Mouse (Mus musculus) telencephalon, adult 2 months (tissue): ENCODE data around the gene Usp47.

Experiments
- DNase-seq: peaks from one replicate; pipeline ENCODE4 v3.0.0-alpha.2; 2011; ENCODE audit warnings: low read depth, low spot score

Usp47 gene

DNA sequence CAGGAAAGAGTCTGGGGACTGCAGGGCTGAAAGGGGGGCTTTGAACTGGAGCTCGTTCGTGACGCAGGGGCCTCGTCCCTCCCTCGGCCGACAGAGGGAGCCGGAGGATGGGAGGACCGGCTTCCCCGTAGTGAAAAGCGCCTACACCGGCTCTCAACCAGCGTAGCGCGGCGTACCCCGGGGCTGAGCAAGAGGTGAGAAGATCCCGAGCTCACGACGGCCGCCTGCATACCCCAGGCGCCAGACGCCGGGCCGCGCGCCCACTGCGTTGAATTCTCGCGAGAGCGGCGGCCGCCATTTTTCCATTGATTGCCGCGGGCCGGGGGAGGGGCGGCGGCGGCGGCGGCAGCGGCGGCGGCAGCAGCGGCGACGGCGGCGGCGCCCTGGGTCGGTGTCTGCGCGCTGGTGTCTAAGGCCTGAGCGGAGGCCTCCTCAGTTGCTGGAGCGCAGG is at the start of gene Usp47:
TSS of gene Usp47 (plus strand) at position 355 of the 451 bp plus-strand sequence.
- no peak for DNase-seq

DNA sequence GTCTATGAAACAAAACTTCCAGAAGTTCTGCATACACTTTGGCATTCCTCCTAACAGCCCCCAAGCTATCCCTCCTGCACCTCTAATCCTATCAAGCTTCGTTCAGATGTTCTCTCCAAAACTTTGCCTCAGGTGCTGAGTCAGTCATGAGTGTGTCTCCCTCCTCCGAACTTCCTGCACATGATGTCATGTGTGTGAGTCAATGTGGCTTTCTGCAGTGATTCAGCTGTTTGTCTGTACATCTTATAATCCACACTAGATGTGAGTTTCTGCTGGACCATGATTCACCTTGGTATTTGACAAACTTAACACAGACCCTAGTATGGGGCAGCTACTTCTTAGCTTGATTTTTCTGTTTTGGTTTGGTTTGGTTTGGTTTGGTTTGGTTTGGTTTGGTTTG is 46.9 kb upstream of the Usp47 start:
- no peak for DNase-seq

DNA sequence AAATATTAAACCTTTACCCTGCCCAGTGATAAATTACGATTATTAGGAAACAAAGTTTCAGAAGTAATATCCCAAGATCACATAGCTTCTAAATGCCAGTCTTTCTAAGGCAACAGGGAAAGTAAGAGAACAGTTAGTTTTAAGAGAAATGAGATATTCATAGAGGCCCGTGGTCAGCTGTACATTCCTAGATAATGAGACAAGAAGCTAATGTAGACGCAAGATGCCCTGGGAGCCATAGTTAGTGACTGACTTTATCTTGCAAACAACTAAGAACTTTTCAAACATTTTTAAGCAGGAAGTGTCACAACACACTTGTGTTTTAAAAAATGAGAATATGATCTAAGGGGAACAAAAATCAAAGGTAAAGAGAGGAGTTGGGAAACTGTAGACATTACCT is 45.4 kb upstream of the Usp47 start:
- no peak for DNase-seq

DNA sequence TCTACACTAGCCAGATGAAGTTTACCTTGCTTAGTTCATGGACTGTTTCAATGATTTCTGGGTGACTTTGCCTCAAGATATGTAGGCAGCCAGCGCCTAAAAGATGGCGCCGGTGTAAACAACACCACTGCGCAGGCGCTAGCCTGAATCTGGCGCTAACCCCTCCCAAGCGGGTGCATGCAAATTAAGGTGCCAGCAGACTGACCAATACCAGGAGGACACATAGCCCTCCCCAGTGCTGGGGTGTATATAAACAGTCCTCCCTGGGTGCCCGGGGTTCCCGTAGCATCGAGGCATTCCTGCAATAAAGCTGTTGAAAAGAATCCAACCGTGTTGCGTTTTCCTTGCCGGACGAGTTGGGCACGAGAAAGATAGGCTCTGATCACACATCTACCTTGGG is 41.0 kb upstream of the Usp47 start:
- no peak for DNase-seq

DNA sequence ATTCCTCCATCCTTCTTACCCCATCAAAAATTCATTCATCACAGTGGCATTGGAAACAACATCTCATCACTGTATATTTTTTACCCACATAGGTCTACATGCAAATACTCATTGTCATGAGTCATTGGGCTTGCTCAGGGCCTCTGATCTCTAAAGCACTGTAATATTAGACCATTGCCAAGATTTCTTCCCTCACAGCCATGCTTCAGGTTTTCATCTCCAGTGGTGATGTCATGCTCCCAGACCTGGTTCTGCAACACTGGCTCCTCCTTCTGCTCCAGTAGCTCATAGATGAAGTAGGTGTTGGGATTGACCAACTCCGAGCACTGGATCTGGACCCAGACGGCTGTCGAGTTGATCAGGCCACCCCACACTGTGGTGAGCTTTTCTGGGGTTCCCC is 38.8 kb upstream of the Usp47 start:
- no peak for DNase-seq

DNA sequence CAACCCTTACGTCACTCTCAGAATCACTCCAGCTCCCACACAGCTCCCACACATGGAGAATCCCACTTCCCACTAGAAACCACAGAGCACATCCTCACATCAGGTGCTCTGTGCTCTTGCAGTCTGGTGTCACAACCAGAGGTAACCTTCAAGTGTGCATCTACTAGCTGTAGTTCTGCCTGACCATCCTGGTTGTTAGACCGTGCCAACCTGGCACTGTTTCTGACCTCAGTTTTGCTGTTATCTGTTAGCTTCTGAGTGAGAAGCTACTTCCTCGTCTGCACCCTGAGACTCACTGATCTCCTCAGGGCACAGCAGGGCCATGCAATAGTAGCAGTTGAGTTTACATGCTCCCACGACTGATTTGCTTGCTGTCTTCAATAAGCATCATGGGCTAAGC is 38.0 kb upstream of the Usp47 start:
- no peak for DNase-seq

DNA sequence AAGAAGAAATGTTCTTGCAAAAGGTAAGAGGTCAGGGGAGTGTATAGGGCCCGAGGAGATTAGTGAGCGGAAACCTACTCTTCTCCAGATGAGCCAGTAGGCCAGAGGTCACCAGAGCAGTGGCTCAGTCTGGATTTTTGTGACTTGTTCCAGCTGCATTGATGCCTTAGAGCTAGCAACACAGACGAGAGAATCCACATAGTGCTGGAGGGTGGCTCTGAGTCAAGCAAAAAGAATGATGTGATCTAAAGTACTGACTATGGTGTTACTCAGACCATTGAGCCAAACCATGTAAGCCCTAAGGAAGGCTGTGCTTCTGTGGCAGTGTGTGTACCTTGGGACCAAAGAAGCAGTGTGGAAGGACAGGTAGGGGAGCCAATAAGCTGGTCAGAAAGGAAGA is 36.4 kb upstream of the Usp47 start:
- DNase-seq: no peak

DNA sequence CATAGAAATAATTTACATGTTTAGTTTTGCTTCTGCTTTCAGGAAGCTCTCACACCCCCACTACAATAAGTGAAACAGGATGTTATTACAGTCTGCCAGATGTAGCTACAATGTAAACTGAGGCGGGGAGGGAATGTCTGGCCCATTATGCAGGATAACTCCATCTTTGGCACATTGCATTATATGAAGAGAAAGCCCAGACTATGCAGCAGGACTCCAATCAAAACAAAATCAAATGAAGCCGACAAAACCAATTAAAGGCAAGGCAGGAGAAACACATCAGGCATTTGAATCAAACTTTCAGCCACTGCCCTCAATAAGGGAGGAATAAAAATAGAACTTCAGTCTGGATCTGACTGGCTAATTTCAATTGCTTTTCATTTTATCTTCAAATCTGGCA is 25.9 kb upstream of the Usp47 start:
- DNase-seq: no peak

DNA sequence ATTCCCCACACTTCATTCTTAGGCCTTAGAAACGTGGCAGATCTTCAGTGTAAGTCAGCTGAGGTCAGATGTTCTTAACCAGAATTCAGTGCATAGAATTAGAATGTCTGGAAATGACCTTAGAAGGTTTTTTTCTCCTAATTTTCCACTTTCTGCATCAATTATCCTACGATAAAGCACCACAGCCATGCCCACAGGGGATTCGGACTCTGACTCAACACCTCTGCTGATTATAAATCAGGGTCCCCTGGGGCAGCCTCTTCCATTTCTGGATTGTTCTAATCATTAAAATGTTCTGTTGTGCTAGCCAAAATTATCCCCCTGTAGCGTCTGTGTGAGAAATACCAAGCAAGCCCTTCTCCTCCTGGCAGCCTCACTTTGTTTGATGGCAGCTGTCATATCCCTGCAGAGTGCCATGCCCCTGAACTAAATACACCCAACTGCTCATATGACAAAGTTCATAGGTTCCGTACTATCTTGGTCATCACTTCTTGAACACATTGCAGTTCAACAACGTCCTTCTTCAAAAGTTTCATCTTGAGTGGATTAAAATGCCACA is 24.8 kb upstream of the Usp47 start:
- DNase-seq: no peak

DNA sequence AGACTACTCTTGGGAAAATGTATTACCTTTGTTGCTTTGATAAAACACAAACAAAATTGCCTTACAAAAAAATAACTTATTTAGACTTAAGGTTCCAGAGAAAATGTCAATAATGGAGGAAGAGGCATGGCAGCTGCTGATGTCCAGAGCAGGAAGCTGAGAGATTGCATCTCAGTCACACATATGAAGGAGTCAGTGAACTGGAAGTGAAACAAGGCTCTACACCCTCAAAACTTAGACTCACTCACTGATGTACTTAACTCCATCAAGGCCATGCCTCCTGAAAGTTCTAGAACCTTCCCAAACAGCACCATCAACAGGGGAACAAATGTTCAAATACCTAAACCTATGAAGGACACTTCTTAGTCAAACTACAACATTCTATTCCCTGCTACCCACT is 23.9 kb upstream of the Usp47 start:
- DNase-seq: no peak

DNA sequence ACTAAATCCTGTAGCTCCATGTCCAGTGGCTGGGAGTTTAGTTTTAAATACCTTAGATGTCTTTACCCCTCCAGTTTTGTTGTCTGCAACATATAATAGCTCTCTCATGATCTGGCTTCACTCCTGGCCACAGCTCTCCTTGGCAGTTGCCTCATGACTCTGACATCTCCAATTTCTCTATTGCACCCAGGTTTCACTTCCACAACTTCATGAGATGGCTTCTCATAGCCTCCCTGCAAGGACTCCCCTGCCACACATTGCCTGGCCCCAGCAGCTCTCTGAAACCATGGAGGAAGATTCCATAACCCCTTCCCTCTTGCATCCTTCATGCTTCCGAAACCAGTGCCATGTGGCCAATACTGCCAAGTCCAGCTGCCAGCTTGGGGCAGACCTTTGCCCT is 23.1 kb upstream of the Usp47 start:
- DNase-seq: no peak

DNA sequence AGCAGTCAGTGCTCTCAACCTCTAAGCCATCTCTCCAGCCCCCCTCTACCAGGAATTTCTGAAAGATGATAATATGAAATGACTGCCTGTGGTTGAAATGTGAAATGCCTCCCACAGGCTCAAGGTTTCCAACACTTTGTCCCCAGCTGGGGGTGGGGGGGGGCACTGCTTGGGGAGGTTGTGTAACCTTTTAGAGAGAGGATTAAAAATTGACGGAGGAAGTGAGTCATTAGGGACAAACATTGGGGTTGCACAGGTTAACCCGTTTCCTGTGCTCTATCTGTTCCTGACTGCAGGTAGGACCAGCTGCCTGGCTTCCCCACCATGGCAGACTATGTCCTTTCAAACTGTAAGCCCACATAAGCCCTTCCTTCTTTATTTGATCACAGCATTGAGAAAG is 12.8 kb upstream of the Usp47 start:
- DNase-seq: no peak

DNA sequence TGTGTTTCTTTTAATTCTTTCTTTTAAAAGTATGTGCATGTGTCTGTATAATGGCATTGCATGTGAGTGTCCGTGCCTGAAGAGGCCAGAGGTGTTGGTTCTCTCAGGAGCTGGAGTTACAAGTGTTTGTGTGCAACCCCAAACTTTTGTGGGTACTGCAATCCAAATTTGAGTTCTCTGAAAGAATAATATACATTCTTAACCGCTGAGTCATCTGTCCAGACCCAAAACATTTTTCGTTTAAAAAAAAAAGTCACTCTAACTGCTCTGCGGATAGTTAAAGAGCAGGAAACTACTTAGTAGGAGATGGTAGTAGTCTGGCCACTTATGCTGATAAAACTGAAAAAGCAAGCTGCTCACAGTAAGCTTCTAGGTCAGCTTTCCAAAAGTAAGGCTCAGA is 12.3 kb upstream of the Usp47 start:
- no peak for DNase-seq

DNA sequence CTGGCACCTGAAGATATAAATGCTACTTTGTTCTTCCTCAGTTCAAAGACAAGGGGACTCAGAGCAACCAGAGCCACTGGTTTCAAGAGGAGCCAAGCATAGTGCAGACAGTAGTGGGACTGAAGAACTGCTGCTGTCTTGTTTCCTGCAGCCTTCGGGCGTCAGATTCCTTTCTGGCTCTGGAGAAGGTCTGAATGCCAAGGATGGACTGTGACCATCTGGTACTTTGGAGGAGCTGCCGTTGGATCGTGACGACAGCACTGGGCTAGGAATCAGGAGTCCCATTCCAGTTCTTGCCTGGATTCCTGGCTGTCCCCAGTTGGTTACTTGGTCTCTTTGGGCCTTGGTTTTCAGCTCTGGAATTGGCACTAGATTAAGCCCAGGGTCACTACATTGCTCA is 11.2 kb upstream of the Usp47 start:
- DNase-seq: no peak

DNA sequence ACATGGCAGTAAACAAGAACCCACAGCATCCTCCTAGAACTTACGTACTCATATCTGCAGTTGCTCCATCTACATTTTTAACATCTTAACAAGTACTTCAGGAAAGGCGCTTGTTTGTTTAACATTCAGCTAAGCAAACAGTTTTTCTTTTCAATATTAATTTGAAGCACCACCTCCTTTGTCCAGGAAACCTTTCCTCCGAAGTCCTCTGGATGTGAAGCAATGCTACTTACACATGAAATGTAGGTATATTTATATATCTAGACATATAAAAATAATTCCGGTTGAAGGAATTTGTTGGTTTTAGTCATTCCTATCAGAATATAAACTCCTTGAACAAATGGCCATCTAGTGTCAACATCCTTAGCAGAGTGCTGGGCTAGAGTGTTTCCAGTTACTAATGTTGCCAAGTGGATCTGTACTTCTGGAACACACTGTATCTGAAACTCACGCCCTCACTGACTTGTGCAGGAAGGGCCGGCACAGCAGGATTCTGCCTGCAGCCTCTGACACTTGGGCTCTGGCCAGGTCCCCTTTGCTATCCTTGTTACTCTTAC is 10.6 kb upstream of the Usp47 start:
- DNase-seq: no peak

DNA sequence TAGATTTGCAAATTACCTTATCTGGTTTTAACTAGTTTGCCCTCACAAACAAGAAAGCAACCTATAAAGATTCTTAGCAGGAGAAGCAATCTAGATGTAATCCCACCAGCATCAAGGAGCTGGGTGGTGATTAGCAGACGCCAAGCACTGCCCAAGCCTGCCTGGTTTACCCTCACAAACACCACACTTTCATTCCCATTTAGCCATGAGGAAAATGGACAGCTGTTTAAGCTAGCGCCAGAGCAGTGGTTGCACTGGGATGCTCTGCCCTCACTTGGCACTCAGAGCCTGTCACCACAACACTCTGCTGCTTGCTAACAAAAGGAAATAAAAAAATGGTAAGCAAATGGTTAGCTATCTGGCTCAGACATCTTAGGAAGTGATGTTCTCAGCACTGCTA is 9.2 kb upstream of the Usp47 start:
- DNase-seq: no peak

DNA sequence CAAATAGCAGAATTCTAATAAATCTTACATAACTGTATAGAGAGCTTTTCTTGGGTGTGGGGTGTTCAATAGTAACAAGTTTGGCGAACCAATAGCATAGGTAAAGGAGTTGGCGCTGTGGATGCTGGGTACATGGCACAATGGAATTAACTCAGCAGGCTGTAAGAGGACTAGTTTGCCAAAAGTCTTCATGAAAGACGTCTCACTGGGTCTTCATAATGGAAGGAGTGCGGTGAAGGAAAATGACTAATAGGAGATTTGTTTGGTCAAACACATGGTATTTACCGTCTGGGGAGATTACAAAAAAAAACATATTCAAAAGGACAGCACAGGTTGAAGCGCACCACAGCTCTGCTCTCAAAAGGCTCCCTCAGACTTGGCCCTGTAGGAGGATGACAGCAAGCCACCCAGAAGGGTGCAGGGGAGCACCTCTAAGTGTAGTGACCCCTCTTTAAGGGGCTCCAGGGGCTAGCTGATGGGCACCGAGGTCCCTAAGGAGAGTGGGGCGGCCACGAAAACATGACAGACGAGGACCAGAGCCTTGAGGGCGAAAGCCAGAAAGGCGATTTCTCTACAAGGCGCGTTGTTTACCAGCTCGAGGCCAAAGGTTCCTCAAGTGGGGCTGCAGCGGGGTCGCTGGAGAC is 676 bp upstream of the Usp47 start:
- DNase-seq: no peak

DNA sequence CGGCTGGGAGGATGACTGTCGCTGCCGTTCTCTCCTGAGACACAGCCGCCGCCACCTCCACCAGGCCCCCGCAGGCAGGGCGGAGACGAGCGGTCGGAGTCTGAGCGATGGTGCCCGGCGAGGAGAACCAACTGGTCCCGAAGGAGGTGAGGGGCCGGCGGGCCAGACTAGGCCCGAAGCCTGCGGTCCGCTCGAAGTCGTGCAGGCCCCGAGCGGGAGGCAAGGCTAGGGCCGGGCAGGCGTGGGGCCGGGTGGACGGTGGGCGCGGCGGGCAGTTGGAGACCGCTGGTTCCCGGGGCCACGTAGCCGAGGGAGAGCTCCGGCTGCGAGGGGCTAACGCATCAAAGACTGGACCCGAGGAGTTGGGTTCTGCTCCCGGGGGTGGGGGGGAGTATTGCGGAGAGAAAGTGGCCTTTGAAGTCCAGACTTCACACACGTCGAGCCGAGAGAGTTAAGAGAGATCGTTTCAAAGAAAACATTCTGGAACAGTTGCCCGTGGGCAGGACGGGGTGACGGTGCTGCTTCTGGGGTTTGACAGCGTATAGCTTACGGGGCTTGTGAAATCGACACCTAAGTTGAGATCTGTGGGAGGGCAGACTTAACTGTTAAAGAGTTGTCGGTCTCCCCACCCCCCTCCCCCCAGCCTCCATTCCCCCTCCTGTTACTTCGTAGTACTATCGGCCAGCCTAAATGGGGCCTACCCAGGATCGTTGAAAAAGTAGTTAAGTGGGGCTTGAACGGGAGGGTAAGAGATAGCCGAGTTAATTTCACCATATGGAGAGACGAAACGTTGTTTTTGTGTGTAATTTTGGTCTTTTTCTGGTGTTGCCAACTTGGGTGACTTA is 519 bp downstream of the Usp47 start:
- DNase-seq: no peak

DNA sequence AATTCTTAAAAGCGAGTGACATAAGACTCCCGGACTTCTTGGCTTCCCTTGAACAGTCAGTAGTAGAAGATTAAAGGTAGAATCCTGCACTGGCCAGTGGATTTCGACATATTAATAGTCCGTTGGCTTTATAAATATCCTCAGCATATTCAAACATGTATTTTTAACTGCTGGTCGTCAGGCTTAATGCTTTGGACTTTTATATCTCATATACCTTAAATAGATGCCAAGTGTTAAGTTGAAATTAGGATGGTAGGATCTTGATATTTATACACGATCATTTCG is 1.1 kb downstream of the Usp47 start:
- DNase-seq: no peak

DNA sequence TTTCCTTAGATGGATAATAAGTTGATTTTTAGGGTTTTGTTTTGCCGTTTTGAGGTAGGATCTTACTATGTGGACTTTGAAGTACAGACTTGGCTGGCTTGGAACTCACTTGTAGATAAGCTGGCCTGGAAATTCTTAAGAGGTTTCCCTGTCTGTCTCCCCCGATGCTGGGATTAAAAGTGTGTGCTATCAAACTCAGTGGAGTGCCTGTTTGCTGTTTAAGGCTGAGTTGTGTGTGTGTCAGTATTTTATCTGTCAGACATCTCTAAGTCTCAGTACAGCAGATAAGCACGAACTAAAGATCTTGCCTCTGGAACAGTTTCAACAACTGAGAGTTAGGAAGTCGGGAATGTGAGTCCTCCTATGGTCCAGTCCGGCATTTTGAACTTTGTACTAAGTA is 1.6 kb downstream of the Usp47 start:
- DNase-seq: no peak

DNA sequence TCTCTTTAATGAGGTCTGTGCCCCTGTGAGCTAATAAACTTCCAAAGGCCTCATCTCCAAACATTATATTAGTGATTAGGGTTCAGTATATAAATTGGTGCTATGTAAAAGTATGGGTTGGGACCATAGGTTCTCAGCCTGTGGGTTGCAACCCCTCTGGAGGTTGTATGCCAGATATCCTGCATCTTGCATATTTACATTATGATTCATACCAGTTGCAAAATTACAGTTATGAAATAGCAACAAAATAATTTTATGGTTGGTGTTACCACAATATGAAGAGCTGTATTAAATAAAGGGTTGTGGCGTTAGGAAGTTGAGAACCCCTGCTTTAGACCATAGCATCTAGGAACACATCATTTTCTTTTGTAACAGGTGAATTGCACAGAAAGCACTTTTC is 7.3 kb downstream of the Usp47 start:
- no peak for DNase-seq

DNA sequence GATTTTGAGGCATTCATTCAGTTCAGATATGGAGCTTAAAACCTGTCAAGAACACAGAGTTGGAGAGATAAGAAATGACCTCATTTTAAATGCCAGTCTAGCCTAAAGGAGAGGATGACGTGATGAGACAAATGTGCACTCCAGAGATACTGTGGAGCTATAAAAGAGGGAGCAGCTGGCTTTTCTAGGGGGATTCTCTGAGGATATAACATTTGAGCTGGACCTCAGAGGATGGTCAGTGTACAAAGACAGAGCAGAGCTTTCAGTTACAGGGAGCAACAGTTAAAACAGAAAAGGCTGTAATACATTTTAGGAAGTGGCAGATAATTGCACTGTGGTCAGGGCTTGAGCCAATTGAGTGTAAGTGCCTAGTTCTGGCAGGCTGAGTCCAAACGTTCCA is 12.5 kb downstream of the Usp47 start:
- DNase-seq: no peak

DNA sequence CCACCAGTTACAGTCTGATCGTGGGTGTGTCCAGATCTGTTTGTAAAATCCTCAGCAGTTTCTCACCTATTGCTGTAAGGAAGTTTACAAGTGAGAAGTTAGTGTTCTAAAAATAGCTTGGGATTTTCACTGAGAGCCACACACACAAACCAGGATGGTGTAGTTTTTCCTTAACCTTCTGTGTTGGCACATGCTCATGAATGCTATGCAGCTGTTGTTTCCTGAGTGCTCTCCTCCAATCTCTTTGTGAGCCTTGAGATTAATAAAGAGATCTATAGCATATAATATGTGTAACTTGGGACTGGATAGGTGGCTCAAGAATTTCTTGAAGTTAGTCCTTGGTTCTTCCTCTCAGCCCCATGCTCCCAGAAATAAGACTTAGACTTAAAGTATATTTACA is 13.3 kb downstream of the Usp47 start:
- DNase-seq: no peak
